Mouse (Mus musculus) spleen, adult 2 months (tissue): ENCODE measurements around the gene H2-M3. TPM values are rescaled to one million over a fixed set of nuclear protein-coding genes. Genes with fewer than 3 reads are reported as not detected.
"Not testable (repeated sequence)": the region's sequence is repeated elsewhere in the genome, so short reads cannot be mapped to it uniquely, and the experiment has no call there.

Experiments used
- DNase-seq, 2 experiments: peaks; one replicate each; pipeline versions ENCODE4 v3.0.0 to v3.0.0-alpha.2; 2012 to 2021; ENCODE audit warnings: low spot score in 2 of 2, low read depth in 1 of 2
- H3K27ac ChIP-seq: fragments of 200-500 bp; 2 replicates; pipeline ENCODE4 v1.5.1; 2012; ENCODE audit warnings: low read length, inconsistent platforms; ENCODE audit not compliant: insufficient read depth
- H3K27me3 ChIP-seq: fragments of 200-500 bp; 2 replicates; pipeline ENCODE4 v1.6.1; 2012; ENCODE audit warnings: mild to moderate bottlenecking, moderate library complexity, low read length, inconsistent platforms; ENCODE audit not compliant: control insufficient read depth, insufficient read depth
- H3K36me3 ChIP-seq: fragments of 200-500 bp; 2 replicates; pipeline ENCODE4 v1.6.1; 2012; ENCODE audit warnings: mild to moderate bottlenecking, low read length, inconsistent platforms; ENCODE audit not compliant: control insufficient read depth, insufficient read depth
- H3K4me1 ChIP-seq: fragments of 200-500 bp; 2 replicates; pipeline ENCODE4 v1.6.1; 2011; ENCODE audit warnings: inconsistent platforms; ENCODE audit not compliant: control insufficient read depth, insufficient read depth, insufficient read length
- H3K4me3 ChIP-seq: fragments of 200-500 bp; 2 replicates; pipeline ENCODE4 v1.5.1; 2011; ENCODE audit warnings: mild to moderate bottlenecking, inconsistent platforms; ENCODE audit not compliant: insufficient read depth, insufficient read length; ENCODE audit errors: extremely low read depth
- CTCF ChIP-seq: fragments of 200-500 bp; IDR thresholded peaks from 2 replicates; pipeline ENCODE4 v1.5.1; 2011; ENCODE audit warnings: mild to moderate bottlenecking, inconsistent platforms; ENCODE audit not compliant: insufficient read depth, insufficient read length, insufficient replicate concordance; ENCODE audit errors: extremely low read depth
- POLR2A ChIP-seq: fragments of 200-500 bp; IDR thresholded peaks from 2 replicates; pipeline ENCODE4 v1.6.1; 2011; ENCODE audit warnings: low read depth, low read length, inconsistent platforms
- WGBS: fragments of 180-500 bp; shearing (Covaris S2); methylation state at CpG from one replicate; pipeline ENCODE4 v1.1.7; 2018; 5-methylcytosine and 5-hydroxymethylcytosine counted together
- polyA plus RNA-seq: library from polyadenylated mRNA; depleted of rRNA; stranded (reverse); fragments of >200 nt; gene quantifications from 2 replicates; pipeline ENCODE4 v1.2.3, GENCODE M21; 2012; rRNA removed

H2-M3 gene
- polyA plus RNA-seq, result 27.0 and 27.4 TPM in 2 replicates

DNA sequence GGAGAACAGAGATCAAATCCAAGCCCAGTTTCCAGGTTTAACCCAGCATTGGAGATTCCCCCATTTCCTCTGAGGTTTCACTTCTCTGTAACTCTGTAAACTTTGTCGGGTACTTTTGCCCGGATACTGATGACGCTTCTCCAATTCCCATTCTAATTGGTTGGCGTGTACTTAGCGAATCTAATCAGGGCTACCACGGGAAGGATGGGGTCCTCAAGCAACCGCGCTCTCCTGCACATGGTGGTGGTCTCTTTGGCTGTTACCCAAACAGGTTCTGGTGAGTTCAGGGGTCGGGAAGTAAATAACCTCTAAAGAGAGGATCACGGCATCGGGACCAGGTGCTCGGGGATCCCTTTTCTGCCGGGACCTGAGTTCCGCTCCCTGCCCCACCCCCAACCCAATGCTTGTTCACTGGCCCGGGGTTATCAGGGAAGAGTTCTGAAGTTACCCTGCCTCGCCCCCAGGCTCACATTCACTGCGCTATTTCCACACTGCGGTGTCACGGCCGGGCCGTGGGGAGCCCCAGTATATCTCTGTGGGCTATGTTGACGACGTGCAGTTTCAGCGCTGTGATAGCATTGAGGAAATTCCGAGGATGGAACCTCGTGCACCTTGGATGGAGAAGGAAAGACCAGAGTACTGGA lies at the start of gene H2-M3:
Gene H2-M3 (plus strand): TSS at position 163 of the 644 bp plus-strand sequence.
- Histone ChIP-seq H3K4me3 (peak within 1 kb of the TSS; percentile 78), H3K4me1 (peaks cover 17% of the 10 kb centered on the region; the same call in 1 of the 2 replicates), H3K27ac (peak within 1 kb of the TSS; percentile 93), H3K36me3 (peaks cover 11% of the 10 kb centered on the region), H3K27me3 (no peaks in the 10 kb centered on the region)
- WGBS, result under 1% methylated on average over 26 of the region's 26 CpGs
- TF ChIP-seq CTCF (no peak), POLR2A (peak; percentile 76)
- DNase-seq, result peak; percentile 93 to 94

DNA sequence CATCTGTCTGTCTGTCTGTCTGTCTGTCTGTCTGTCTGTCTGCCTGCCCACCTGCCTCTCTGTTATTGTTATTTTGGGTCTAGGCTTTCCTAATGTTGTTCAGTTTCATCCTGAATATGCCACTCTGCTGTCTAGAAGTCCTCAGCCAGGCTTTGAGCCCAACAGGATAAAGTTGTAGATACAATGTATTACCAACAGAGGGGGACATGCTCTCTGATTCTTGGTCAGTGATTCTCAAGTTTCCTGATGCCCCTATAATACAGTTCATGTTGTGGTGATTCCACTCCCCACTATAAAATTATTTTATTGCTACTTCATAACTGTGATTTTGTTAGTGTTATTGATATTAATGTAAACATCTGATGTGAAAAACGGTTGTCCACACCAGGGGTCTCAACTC lies 48.1 kb upstream of the H2-M3 start:
- Histone ChIP-seq H3K4me1 (no peaks in the 10 kb centered on the region), H3K27me3 (no peaks in the 10 kb centered on the region)

GRCm38 (mm10) chr17:37237230-37237629 lies 32.8 kb upstream of the H2-M3 start, which contains the start of gene Olfr97:
Gene Olfr97 (minus strand): TSS chr17:37237330.
- not testable (repeated sequence) for H3K27ac ChIP-seq, H3K4me3 ChIP-seq, H3K4me1 ChIP-seq, DNase-seq, H3K36me3 ChIP-seq, H3K27me3 ChIP-seq
- 90% methylated on average over 2 of the region's 2 CpGs for WGBS

More for the DNA sequence above, 48.1 kb upstream of the H2-M3 start:
- DNase-seq, result no peak
- no peaks in the 10 kb centered on the region for H3K36me3 ChIP-seq
- 29% methylated on average over 1 of the region's 1 CpGs for WGBS
- H3K27ac ChIP-seq, result no peak overlapping the region
- no peak overlapping the region for H3K4me3 ChIP-seq
- TF ChIP-seq CTCF (no peak), POLR2A (no peak)

GRCm38 (mm10) chr17:37242198-37242597 lies 27.8 kb upstream of the H2-M3 start:
- no peak overlapping the region for H3K4me3 ChIP-seq
- DNase-seq, result no peak
- no peak overlapping the region for H3K27ac ChIP-seq
- H3K27me3 ChIP-seq, result no peaks in the 10 kb centered on the region
- no peak for TF ChIP-seq CTCF
- no peak for TF ChIP-seq POLR2A
- no peaks in the 10 kb centered on the region for H3K36me3 ChIP-seq
- H3K4me1 ChIP-seq, result no peaks in the 10 kb centered on the region
- 57% methylated on average over 3 of the region's 3 CpGs for WGBS

GRCm38 (mm10) chr17:37246715-37247114 lies 23.3 kb upstream of the H2-M3 start:
- H3K4me3 ChIP-seq, result peak overlapping the region; percentile 32; the same call in 1 of the 2 replicates
- no peaks in the 10 kb centered on the region for H3K27me3 ChIP-seq
- H3K36me3 ChIP-seq, result no peaks in the 10 kb centered on the region
- peak; percentile 75 to 85 for DNase-seq
- WGBS, result 15% methylated on average over 5 of the region's 5 CpGs
- H3K4me1 ChIP-seq, result no peaks in the 10 kb centered on the region
- 0 out of 2 replicates have a peak overlapping the region, but pooled peaks have one; percentile 7 for H3K27ac ChIP-seq
- TF ChIP-seq CTCF (peak; percentile 43; the same call in 1 of the 2 replicates), POLR2A (no peak)

GRCm38 (mm10) chr17:37249460-37249859 lies 20.6 kb upstream of the H2-M3 start:
- TF ChIP-seq CTCF, result no peak
- TF ChIP-seq POLR2A, result no peak
- Histone ChIP-seq H3K27ac (no peak overlapping the region), H3K27me3 (no peaks in the 10 kb centered on the region; the same call in 1 of the 2 replicates), H3K36me3 (no peaks in the 10 kb centered on the region), H3K4me1 (no peaks in the 10 kb centered on the region), H3K4me3 (no peak overlapping the region)
- no peak for DNase-seq

GRCm38 (mm10) chr17:37250544-37250943 lies 19.5 kb upstream of the H2-M3 start:
- TF ChIP-seq CTCF (peak; percentile 27; the same call in 1 of the 2 replicates), POLR2A (no peak)
- 14% methylated on average over 1 of the region's 1 CpGs for WGBS

More at GRCm38 (mm10) chr17:37250544-37250943, 19.5 kb upstream of the H2-M3 start:
- Histone ChIP-seq H3K36me3 (no peaks in the 10 kb centered on the region), H3K27ac (no peak overlapping the region), H3K4me1 (no peaks in the 10 kb centered on the region), H3K27me3 (no peaks in the 10 kb centered on the region; the same call in 1 of the 2 replicates), H3K4me3 (no peak overlapping the region)
- DNase-seq, result peak in 1 of 2 experiments; percentile 48
